Mouse (Mus musculus) fibroblast of lung, adult 2 months (primary cell): ENCODE measurements at regions not wholly inside any gene's neighbourhood (a gene's known extent, or its start where the extent isn't known, plus 50 kb on each side); places are given as distances from the start of the nearest gene placed in this dataset.

Experiments used
- DNase-seq: peaks from one replicate; pipeline ENCODE4 v3.0.0-alpha.2; 2011; ENCODE audit warnings: low read depth

DNA sequence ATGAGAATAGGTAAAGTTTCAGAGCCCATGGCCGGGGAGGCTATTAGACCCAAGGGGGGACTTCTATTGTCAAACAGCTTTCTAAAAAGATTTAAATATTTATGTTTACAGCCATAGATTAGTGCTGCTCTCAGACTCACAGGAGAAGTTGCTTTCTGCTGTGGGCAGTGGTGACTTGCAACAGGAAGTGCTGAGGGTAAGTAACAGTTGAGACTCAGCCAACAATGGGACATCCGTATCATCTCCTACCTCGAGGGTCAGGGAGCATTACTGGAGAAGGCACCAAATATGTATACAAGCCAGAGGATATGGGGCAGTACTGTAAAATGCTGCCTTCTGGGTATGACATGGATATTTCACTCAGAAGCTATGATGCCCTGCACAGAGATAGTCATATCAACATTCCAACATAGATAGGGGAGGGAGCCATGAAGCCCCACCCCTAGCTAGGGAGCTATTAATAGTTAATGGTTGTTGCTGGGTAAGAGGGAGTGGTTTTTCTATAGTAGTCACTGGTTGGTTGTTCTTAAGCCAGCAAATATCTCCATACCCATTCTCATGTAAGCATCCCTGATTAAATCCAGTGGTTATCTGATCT lies 92.5 kb upstream of the Hs6st1 start:
- no peak for DNase-seq

DNA sequence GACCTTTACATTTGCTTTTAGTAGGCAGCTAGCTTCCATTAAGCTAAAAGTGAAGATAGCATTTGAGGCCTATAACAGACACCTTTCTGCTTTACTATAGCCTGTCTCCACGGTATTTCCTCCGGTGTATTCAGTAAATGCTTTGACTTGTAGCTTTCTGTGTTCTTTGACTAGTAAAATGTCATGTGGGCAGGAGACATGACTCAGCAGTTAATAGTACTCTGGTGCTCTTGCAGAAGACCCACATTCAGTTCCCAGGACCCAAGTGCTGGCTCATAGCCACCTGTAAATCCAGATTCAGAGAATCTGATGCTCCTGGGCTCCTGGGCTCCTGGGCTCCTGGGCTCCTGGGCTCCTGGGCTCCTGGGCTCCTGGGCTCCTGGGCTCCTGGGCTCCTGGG lies 91.7 kb upstream of the Hs6st1 start:
- peak; percentile 54 for DNase-seq

DNA sequence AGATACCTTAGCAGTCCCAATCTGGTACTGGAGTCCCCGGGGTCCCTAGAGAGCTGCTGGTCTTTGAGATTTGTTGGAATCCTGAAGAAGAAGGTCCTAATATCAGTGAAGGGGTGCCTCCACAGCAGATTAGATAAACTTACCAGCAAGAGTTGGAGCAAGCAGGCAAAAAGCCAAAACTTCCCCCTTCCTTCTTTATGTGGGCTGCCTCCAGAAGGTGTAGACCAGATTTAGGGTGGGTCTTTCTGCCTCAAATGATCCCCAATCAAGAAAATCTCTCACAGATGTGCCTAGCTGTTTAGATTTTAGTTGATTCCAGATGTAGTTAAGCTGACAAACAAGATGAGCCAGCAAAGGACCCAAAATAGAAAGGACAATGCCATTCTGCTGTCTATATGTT lies 90.1 kb upstream of the Hs6st1 start:
- no peak for DNase-seq

DNA sequence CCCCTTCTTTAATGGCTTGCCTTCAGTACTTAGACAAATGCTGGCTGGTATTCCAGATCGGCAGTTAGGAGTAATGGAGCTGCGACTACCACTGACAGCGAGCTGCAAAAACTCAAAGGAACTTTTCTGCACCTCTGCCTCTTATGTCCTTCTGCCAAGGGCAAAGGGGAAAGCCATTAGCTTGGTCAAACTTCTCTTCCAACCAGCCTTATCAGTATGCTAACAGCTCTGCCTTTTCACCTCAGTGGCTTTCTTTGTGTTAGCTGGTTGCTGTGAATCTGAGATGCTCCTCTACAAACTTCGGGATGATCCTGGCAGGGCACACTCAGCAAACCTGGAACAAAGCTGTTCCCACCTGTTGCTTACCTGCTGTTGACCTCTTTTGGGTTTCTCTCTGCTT lies 89.4 kb upstream of the Hs6st1 start:
- no peak for DNase-seq

DNA sequence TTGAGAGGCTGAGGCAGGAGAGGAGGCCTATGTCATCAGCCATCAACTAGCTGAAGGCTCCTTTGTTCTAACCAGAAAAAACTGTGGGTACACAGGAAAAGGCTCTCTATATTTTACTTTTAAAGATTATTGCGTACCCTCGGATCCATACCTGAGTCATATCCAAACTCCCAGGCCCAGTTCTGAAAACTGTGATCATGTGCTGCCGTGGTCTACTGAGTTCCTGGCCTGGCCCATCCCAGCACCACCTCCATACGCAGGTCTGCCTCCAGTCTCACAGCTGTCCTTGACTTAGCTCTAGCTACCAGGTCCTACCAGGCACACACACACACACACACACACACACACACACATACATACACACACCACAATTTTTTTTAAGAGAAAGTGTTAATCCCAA lies 87.0 kb upstream of the Hs6st1 start:
- DNase-seq: no peak

DNA sequence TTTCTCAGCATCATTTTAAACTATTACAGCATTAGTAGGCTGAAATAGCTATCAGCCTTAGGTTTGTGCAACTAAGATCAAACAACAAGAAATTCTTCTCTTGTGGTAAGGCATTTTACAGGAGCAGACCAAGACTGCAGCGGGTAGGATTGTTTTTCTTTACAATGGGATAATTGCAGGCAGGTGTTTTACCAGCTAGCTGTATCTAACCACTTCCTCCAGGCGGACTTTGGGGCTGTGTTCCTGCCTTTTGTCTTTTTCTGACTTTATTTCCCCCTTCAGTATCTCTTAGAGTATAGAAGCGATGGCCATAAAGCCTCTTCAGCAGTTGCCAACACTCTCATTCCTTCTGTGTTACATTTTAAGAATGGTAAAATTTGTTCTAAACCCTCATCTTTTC lies 84.8 kb upstream of the Hs6st1 start:
- DNase-seq: no peak

DNA sequence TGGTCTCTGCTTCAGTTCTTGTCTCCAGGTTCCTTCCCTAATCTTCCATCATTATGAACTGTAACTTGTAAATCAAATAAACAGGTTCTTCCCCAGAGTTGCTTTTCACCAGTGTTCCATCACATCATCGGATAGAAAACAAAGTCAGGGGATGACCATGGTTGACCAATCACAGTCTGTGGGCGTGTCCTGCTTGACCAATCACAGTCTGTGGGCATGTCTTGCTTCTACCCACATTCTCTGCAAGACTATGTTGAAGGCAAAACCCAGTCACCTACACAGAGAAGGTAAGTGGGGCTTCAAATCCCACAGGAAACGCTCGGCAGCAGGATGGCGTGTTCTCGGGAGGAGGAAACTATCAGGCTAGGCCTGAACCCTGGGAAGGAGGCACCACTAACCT lies 82.9 kb upstream of the Hs6st1 start:
- no peak for DNase-seq

DNA sequence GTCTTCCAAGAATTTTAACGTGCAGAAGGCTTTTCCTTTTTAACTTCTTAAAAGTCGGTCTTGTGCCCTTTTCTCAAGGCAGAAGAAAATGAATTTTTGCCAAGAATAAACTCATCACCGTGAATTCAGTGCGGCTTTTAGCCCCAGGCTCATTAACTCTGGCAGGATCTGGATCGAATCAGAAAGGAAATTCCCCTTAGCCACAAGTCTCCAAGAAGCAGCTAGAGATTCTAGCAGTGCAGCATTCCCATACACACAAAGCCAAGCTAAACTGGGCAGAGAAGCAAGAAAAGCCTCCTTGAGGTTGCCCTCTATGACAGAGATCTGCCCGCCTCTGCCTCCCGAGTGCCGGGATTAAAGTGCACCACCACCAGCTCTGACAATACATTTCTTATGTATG lies 81.5 kb upstream of the Hs6st1 start:
- DNase-seq: peak; percentile 82

DNA sequence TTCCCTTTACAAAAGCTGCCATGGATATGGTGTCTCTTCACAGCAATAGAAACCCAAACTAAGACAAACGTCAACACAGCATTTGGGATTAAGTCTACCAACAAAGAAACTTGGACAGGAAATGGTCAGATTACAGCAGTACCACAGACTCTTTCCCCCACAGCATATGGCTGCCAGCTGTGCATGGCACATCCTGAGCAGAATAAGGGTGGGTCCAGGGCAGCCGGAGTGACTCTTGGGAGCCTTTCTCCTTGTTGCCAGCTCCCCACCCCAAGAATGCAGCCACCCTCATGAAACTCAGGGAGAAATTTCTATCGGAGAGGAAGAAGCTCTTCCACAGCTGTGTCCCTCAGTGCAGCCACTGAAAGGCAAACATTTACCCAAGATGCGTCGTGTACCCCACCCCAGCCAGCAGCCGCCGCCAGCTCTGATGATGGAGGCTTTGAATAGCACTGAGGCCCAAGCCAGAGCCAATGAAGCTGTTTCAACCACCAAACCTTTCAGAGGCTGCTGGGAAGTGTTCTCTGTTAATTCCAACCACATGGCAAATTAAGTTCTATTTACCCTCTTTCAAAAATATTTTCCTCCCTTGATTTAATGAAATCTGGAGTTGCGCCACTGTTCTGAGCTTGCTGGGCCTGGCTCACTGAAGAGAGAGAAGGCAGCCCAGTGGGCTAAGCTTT lies 75.8 kb upstream of the Hs6st1 start:
- DNase-seq: no peak

DNA sequence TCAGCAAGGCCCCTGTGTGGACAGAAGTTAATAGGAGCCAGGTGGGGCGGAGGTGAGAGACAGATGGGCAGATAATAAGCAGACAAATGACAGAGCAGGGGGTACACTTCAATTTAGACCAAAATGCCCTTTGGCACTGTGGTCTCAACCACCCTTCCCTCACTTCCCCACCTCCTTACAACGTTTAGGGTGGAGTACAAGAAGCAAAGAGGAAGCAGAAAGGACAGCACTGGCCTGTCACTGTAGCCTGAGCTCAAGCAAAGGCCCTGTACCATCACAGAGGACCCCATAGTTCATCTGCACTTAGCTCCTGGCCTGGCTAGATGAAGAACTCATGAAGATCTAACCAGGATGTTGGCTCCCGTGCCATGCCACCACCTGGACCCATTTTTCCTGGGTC lies 75.3 kb upstream of the Hs6st1 start:
- DNase-seq: no peak

DNA sequence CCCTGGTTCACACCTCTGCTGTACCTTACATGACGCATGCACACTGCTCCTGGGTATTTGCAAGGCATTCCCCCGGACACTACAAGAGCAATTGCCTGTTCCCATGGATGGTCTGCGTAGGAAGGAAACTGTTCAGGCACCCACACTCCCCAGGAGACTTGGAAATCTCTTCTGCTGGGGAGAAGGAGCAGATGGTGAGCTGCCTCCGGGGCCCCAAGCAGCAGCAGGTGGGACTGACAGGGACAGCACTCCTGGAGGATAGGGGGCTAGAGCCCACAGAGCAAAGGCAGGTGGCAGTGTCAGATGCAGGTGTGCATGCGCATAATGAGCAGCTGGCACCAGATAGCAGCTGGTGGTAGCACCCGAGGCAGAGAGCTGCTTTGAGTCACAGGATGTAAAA lies 72.5 kb upstream of the Hs6st1 start:
- no peak for DNase-seq

DNA sequence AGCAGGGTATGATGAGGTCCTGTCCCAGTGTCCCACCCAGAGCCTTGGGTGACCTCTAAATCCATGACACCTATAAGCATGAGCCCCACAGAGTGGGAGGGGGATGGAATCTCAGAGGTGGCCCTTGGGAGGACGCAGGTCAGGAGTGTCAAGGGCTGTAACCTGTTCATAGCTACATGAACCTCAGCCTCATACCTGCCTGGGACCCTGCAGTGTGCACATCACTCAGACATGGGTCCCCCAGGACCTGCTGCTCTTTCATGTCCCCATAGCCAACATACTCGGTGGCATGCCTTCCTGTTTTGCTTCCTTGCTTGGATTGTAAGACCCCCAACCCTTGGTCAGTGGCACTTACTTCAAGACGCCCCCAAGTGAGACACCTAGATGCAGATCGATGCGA lies 66.9 kb upstream of the Hs6st1 start:
- no peak for DNase-seq

DNA sequence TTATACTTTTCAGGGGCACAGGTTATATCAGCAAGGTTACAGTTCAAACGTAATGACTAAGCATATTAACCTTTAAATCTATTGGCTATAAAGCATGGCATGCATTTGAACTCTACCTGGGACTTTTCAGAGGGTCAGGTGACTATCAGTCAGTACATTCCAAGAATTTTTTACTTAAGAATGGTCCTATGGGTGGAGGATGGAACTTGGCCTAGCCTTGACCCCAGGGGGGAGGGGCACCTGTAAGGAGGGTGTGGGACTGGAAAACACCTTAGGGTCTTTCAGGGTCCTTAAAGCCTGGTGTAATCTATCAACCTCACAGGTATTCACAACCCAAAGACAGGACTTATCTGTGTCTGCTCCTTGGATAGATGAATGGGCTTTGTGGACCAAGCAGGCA lies 66.4 kb upstream of the Hs6st1 start:
- DNase-seq: no peak

DNA sequence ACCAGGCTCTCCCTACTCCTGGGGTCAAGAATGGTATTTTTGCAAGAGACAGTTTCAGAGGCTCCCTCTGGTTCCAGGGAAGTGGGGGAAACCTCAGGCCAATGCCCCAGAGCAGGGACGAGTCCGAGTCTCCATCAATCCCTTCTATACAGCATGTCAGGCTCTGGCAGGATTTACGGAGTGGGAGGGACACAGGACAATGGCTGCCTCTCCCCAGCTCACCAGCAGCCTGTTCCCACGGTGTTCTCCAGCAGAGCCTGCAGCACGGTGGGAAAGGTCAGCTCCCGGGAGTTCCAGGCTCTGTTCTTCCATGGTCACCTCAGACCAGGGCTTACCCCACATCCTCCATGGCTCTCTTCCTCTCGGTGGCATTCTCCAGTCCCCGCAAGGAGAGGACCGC lies 64.6 kb upstream of the Hs6st1 start:
- no peak for DNase-seq

DNA sequence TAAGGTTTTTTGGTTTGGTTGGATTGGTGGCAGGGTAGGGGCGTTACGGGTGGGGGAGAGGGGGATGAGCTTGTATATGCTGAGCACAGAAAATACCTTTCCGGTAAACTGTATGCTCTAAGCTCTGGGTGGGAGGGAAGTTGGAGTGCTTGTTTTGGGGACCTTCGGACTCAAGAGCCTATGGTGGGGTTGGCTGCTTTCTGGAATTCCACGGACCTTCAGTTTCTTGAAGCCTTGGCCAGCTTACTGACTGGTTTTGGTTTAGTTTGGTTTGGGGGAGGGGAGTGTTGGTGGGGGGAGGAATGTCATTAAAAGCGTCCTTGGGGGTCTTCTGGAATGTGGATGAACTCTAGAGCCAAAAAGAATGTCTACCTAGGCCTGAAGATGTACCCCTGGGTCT lies 59.6 kb upstream of the Hs6st1 start:
- DNase-seq: no peak

DNA sequence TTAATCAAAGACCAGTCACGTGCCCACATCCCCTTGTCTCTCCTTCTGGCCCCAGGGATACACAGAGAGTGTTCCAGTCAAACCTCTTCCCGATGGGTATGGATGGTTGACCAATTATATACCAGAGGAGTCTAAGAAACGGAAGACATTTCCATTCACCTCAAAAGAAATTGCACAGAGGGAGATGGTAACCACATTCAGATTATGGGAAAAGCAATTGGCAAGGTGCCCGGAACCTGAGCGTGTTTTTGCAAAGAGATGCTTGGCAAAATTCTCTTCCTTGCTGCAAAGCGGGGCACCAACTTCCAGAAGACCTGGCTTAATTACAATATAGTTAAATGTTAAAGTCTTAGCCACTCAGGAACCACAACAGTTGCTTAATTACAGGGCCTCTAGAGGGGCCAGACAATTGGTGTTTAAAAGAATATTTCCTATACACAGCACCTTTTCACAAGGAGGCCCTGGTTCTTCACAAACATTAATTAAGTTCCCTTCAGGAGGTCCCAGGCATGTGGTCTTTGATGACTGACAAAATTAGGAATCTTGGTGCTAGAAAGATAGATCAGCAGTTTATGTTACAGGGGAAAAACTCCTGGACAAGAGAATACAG lies 59.1 kb upstream of the Hs6st1 start:
- no peak for DNase-seq

DNA sequence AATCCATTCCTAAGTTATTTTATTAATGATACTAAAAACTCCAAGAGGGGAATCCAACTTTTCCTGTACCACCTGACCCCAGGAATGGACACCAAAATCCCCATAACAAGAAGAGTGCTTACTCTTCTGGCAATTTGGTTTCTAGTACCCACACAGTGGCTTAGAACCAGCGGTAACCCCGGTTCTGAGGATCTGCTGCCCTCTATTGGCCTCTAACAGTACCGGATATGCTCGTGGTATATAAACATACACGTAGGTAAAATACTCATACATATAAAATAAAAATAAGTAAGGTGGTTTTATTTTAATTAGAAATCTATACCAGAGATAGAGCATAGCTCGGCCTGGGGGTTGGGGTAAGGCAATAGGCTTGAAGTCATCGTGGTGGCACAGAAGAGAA lies 58.0 kb upstream of the Hs6st1 start:
- DNase-seq: no peak

DNA sequence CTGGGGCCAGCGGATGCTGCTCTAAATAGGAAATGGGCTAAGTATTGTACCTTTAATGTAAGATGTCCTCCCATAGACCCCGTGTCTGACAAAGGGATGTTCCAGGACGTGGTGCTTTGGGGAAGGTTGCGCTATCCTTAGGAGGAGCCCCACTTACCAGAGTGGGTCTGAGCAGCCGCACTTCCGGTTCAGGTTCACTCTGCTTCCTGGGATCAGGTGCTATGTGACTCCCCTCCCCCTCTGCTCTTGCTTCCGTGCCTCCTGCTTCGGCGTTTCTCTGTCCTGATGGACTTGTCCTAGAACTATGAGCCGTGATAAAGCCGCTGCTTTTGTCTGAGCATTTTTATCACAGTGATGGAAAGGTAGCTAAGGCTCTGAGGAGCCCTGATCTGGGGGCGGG lies 57.4 kb upstream of the Hs6st1 start:
- no peak for DNase-seq

DNA sequence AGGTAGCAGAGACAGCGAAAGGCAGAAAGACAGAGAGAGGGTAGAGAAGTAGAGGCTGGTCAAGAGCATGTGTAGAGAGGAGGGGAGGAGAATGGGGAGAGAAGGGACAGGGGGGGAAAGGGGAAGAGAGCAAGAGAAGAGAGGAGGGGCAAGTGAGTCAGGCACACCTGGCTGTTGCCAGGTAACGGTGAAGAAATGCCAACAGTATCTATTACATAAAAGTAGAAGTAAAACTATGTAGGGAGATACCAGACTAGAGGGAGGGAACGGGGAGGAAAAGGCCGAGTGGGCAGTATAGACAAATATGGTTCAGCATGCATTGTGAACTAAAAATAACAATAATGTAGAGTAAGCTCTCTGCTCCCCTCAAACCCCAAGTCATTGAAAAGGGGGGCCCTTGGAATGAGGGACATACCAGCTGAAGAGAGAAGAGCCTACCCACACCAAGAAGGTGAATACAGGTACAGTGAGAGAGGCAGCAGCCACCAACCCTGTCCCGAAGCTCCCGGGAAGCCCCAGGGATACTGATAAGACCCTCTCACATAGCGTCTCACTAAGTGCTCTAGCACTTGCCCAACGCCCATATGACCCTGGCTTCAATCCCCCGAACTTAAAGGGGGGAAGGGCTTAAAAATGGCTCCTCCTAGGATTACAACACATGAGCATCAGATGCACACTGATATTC lies 56.0 kb upstream of the Hs6st1 start:
- no peak for DNase-seq

DNA sequence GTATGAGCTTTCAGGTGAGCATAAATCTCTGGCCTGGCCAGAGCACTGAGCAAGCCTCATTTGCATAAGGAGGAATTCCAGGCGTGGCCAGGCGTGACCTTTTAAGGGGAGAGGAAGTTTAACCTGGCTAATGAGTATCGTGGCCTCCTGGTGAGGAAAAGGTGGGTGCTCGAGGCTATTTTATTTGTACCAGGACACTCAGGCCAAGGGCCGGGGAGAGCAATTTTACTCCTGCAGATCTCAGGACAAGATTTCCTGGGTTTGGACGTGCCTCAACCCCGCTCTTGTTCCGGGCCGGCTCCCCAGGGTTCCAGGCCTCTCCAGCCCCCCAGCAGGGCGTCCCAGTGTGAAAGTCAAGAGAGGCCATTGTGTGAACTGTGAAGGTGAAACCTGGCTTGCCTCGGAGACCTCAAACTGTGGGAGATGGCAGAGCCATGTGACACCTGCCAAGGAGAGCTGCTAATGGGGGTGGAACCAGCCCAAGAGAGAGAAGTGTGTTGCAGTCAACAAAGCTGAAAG lies 54.3 kb upstream of the Hs6st1 start:
- no peak for DNase-seq

DNA sequence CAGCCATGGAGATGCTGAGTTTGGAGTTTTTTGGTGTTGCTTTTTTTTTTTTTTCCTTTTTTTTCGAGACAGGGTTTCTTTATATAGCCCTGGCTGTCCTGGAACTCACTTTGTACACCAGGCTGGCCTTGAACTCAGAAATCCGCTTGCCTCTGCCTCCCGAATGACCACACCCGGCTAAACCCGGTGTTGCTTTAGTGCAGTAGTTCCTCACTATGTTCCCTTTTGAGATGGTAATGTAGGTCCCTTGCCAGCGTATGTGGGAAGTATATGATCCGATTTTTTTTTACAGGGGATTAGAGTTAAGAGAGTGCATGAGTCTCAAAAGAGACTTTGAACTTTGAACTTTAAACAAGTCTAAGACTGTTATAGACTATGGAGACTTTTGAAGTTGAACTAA lies 53.8 kb upstream of the Hs6st1 start:
- DNase-seq: no peak

DNA sequence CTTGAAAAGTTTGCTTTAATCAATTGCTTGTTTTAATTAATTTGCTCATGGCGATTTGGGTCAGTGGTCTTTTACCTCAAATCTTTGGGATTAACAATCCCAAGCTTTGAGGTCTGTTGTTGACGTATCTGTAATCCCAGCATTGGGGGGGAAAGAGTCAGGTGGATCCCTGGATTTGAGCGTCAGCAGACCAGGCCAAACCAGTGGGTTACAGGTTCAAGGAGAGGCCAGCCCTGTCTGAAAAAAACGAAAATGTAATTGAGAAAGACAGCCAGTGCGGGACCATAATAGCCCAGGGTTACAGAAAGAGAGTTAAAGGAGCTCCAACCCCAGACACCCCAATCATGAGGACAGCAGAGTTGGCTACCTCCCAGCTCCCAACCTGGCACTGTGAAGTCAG lies 53.0 kb upstream of the Hs6st1 start:
- DNase-seq: no peak

DNA sequence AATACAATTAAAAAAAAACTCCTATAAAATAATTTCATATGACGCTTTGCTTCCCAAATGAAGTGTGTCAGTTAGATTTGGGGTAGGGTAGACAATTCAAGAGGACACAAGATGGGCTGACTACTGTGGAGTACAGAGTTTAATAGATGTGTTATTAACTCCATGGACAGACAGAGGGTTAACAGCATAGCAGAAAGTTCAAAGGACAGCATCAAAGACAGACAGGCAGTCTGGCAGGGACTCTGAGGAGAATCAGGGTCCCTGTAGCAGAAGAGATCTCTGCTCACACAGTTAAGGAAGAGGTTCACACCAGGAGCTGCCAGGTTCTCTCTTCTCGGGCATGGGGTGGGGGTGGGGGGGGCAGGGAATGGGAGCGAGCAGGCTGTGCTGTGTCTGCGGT lies 51.6 kb upstream of the Hs6st1 start:
- no peak for DNase-seq
